Mouse (Mus musculus): ENCODE results near the gene C3.

C3 gene

GRCm38 (mm10) chr17:57166800-57167791, 60.8 kb downstream of the C3 start:
- DNase-seq (ENCODE audit: low read depth): peak; percentile 54

All from c-Kit-positive CD71-positive TER-119-negative erythroid progenitor cells, embryonic 14.5 days (primary cell).